Mouse (Mus musculus) spleen, postnatal 0 days (tissue): Measurements from ENCODE around the gene Gm49392. TPM values are rescaled to one million over a fixed set of nuclear protein-coding genes. Genes with fewer than 3 reads are reported as not detected.

Experiments used
- polyA plus RNA-seq: library from polyadenylated mRNA; unstranded; fragments of >200 nt; fragmentation: Nextera tagmentation; extraction: Ambion mirVana; gene quantifications from 2 replicates; pipeline ENCODE4 v1.2.1, GENCODE M21; 2015

Gm49392 gene
- 0.64 and 0.66 TPM in 2 replicates for polyA plus RNA-seq

GRCm38 (mm10) chr13:60896794-60897193, at the start of gene Gm49392:
Gene Gm49392, minus strand, starts transcription at chr13:60896894.

GRCm38 (mm10) chr13:60941884-60942283, 45.2 kb upstream of the Gm49392 start, which contains the start of gene Tpbpa:
Gene Tpbpa, minus strand, starts transcription at chr13:60941984.

DNA sequence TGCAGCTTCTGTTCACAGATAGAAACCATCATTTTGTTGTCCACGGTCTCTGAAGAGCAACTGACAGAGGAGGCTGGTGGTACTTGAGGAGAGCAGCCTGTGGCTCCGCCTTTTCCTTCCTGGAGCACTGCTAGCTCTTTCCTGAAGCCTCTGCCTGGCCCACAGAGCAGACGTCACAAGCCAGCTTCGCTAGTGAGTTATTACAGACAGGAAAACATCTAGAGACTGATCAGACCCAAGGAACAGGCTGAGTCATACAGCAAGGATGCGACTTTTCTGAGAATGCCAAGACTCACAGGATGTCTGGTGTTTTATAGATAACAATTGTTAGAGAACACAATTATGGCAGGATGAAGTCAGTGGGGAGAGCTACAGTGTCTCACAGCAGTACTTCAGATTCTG, 39.8 kb upstream of the Gm49392 start, which contains the start of the genes Gm49391 and Ctla2a:
Gene Gm49391 (minus strand): TSS at position 72 of the 402 bp plus-strand sequence.
Gene Ctla2a (minus strand): TSS at position 126 of the 402 bp plus-strand sequence.

GRCm38 (mm10) chr13:60935490-60935889, 38.8 kb upstream of the Gm49392 start, which contains the start of gene Gm49393:
Gene Gm49393, minus strand, starts transcription at chr13:60935590.

DNA sequence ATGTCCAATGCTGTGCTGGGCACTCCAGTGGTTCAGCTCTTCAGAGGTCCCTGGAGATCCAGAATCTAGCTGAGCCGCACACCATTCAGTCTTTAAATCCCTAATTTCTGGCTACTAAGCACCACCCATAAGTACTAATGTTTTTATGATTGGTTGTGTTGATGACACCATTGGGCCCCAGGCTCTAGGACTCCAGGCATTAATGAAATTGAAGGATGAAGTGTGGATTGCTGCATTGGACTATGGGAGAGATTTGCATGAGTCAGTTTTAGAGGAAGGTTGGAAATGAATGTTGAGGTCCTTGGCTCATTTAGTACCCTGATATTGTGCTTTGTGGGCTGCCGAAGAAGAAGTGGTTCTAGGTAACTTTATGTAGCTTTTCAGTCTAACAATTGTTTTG, 8.1 kb upstream of the Gm49392 start, which contains the start of gene Tpbpb:
Gene Tpbpb (minus strand): TSS at position 101 of the 400 bp plus-strand sequence.

GRCm38 (mm10) chr13:60897328-60897727, 634 bp upstream of the Gm49392 start, which contains the start of gene Ctla2b:
Gene Ctla2b, minus strand, starts transcription at chr13:60897447.

GRCm38 (mm10) chr13:60864281-60864680, 32.4 kb downstream of the Gm49392 start, which contains the start of gene 4930486L24Rik:
Gene 4930486L24Rik, minus strand, starts transcription at chr13:60864475.

DNA sequence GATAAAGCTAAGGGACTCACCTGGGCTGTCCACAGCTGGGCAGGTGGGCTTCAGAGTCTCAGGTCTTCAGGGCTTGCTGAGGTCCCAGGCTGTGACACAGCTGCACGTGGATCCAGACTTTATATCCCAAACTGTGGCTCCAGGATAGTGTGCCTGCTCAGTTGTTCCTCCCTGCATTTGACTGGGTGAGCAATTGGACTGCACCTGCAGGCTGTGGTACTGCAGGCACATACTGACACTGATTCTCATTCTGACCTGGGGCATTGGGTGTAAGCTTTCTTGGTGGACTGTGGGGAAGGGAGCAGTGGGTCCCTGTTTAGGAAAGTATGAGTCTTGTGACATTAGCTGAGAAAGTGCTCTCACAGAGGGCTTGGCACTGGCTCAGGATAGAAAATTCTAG, 93.9 kb downstream of the Gm49392 start, which contains the start of gene Ctsll3:
Gene Ctsll3 (minus strand): TSS at position 101 of the 400 bp plus-strand sequence.

Other genes with a start within 250 kb of the Gm49392 start
- gene BC051665, start 110.5 kb downstream of the Gm49392 start, polyA plus RNA-seq = not detected in 2 replicates
- not detected in 2 replicates for gene Ctsll3, start 94.0 kb downstream of the Gm49392 start, polyA plus RNA-seq
- 1.0 and 1.6 TPM in 2 replicates for gene 4930486L24Rik, start 32.4 kb downstream of the Gm49392 start, polyA plus RNA-seq
- gene Ctla2b, start 553 bp upstream of the Gm49392 start, polyA plus RNA-seq = 6.2 and 7.9 TPM in 2 replicates
- not detected in 2 replicates for gene Tpbpb, start 8.0 kb upstream of the Gm49392 start, polyA plus RNA-seq
- gene Gm49393, start 38.7 kb upstream of the Gm49392 start, polyA plus RNA-seq = not detected in 2 replicates
- gene Gm49391, start 39.7 kb upstream of the Gm49392 start, polyA plus RNA-seq = 5.0 and 6.3 TPM in 2 replicates
- 109 and 112 TPM in 2 replicates for gene Ctla2a, start 39.7 kb upstream of the Gm49392 start, polyA plus RNA-seq
- gene Tpbpa, start 45.1 kb upstream of the Gm49392 start, polyA plus RNA-seq = not detected in 2 replicates
- gene Ctsj, start 109.1 kb upstream of the Gm49392 start, polyA plus RNA-seq = 0.39 TPM in 1 of 2 replicates, not detected in the other
- gene Ctsq, start 143.7 kb upstream of the Gm49392 start, polyA plus RNA-seq = not detected in 2 replicates